Mouse (Mus musculus): ENCODE results near the gene Fto.

DNA sequence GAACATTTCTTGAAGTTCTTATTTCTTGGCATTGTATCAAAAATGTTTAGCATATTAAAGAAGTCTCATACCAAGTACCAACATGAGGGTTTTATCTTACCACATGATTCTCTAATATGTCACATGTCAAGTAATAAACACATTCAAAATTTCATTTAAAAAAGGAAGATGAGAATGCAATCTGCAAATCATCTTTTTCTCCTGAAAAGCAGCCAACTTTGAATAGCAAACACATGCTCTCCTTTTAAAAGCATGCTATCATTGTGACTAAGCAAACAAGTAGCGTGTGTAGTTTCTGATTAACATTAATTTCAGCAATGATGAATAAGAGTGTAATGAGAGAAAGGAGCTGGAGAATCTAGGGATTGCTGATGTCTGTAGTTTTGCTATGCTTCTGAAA, 29.5 kb upstream of the Fto start:
- no peak for TF ChIP-seq POLR2A (IDR thresholded peaks at IDR 0.05; ENCODE audit: borderline replicate concordance, extremely low read depth, low read depth, low read length)
- TF ChIP-seq CTCF (IDR thresholded peaks at IDR 0.05; ENCODE audit: insufficient read depth, low read length), result no peak

All from lung, adult 2 months (tissue).